Mouse (Mus musculus): ENCODE results near the gene Amdhd2.
"Not testable (repeated sequence)": the region's sequence is repeated elsewhere in the genome, so short reads cannot be mapped to it uniquely, and the experiment has no call there.

Amdhd2 gene

DNA sequence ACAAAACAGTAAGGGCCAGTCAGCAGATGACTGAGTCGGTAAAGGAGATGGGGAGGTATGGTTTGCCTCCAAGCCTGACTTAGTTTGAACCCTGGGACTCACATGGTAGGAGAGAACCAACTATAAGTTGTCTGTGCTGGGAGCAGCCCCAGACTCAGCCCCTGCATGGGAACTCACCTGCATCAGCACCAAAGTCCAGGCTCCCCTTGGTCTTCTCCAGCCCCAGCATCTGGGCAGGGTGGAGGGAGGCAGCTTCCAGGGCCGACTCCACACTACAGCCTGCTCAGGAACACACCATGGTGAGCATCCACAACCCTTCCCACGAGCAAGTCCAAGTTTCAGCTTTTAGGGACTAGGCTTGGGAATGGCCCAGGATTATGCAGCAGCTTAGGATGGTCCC lies 7.2 kb downstream of the Amdhd2 start:
- no peak for DNase-seq (ENCODE audit: low read depth, low spot score)

DNA sequence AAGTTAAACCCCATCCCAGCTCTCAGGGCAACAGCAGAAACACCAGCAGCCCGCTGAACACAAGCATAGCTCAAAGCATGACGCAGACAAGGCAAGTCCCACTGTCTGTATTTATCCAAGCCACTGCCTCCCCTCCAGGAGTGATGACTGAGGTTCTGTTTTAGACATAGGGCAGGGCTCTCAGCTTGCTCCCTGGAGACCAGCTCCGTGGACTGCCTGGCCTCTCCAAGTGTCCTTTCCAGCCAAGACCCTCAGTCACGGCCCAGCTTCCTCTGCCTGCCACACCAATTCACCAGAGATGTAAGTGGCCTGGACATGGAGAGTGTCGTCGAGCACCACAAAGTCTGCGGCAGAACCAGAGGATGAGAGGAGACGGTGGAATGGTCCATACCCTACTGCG lies 7.8 kb downstream of the Amdhd2 start:
- no peak for DNase-seq (ENCODE audit: low read depth, low spot score)

DNA sequence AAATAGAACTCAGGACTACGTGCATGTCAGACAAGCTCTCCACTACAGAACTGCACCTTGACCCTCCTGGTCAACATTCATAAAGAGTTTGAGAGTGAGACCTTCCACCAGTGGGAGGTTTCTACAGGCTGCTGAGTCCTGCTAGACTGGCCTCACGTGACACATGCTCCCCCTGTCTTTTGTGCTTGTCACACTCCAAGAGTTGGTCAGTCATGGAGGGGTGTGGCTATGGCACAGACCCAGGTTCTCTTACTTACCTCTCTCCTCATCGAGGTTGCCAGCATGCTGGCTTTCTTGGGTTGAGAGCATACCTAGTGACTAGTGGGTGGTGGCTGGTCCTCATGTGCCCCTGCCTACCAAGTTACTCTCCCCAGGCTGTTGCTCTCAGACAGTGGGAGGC lies 9.1 kb downstream of the Amdhd2 start:
- no peak for DNase-seq (ENCODE audit: low read depth, low spot score)

DNA sequence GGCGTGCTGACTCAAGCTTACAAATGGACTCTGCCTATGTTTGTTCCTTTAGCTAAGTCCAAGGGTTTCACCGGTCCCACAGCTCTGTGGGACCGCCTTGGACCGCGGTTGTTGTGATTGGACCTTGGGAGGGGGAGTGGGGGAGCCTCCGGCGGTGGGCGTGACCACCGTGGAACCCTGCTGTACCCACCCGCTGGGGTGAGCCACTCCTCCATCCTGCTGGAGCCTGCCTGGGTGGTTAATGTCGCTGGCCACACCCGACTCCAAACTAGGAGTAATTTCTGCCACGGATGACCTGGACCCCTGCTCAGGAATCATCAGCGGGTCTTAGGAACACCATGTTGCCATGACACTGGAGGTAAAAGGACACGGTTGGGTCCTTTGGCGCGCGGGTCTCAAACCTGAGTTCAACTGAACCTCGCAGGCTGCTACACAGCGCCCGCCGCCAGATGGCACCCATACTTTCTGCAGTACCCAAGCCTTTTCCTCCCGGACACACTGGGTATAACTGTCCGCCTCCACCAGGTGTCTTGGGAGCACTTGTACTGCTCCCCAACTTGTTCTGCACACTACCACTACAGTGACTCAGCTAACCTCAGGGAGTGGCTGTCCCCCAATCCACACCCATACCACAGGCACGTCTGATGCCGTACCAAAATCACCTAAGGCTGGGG lies 11.5 kb downstream of the Amdhd2 start:
- peak; percentile 90 for DNase-seq (ENCODE audit: low read depth, low spot score)

DNA sequence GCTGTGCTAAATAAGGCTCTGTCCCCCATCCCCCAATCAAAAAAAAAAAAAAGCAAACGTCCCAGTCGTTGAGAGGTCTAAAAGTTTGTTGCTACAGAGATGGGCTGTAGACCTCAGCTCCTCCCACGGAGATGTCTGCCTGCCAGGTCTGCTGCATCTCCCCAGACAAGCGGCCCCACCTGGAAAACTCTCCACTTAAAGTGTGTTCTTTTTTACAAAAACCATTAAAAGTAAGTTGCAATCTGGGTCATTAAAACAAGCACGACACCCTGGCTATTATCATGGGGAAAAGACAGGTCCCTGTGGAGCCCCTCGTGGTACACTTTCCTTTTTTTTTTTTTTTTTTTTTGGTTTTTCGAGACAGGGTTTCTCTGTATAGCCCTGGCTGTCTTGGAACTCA lies 12.2 kb downstream of the Amdhd2 start:
- no peak for DNase-seq (ENCODE audit: low read depth, low spot score)

DNA sequence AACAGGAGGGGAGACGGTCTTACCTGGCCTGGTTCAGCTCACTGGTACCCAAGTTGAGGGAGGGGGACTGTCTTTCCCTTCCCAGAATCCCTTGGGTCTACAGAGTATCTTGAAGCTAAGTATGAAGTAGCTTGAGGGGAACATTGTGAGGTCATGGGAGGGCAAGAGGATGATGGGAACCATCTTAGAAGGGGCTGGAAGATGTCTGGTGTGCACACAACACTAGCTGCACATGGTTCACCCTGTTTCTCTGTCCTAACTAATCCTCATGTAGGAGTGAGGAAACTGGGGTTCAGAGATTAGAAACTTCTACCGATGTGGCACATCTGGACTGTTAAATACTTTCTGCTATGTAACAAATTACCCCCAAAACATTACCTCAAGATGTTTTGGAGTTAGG lies 12.7 kb downstream of the Amdhd2 start, which contains the start of gene Pdpk1:
Pdpk1 (minus strand) TSS at position 101 of the 400 bp plus-strand sequence.
- no peak for DNase-seq (ENCODE audit: low read depth, low spot score)

DNA sequence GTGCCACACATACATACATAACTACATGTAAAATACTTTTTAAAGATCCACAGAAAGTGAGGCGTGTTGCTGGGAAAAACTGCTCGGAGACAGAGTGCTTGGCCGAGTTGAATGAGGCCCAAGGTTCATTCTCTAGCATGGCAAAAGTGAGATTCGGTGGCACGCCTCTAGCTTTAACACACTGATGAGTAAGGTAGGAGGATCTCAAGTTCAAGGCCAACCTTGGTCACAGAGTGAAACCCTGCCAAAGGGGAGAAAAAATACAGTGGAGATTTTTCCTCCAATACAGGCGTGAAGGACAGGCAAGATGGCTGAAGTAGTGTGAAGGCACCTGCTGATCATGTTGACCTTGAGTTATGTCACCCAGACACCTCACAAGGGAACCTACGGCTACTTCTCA lies 14.1 kb downstream of the Amdhd2 start:
- DNase-seq (ENCODE audit: low read depth, low spot score), result no peak

DNA sequence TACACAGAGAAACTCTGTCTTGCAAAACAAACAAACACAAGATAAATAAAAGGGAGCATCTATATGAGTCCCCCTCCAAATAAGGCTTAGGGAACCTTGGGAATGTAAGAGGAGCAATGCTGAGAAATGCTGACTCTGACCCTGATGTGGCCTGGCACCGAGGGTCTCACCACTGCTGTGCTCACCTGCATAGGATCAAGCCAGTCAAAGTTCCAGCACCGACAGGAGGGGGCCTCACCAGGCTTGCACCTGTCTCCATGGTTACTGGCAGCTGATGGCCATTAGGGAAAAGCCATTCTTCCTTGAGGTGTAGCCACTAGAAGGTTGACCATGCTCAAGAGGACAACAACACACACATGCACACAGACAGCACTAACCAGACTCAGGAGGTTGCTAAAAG lies 20.7 kb downstream of the Amdhd2 start:
- DNase-seq (ENCODE audit: low read depth, low spot score), result no peak

DNA sequence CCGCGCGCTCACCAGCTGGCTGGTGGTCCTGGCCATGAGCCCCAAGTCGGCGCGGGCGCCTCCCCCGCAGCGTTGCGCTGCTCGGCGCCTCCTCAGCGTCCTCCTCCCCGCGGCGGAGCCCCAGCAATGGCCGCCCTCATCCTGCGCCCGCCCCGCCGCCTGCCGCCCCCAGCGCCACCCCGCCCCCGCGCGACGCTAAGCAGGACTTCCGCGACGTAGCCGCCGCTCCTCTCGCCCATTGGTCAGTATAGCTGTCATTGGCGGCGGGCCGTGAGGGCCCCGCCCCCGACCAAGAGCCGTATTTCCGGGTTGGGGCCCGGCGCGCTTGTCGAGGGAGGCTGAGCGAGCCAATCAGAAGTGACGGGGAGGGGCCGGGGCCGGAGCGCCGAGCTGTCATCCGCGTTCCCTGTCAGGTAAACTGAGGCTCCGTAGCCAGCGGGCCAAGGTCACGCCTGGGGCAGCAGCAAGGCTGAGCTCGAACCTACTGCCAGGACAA lies 22.1 kb downstream of the Amdhd2 start:
- DNase-seq (ENCODE audit: low read depth, low spot score), result peak; percentile 93

DNA sequence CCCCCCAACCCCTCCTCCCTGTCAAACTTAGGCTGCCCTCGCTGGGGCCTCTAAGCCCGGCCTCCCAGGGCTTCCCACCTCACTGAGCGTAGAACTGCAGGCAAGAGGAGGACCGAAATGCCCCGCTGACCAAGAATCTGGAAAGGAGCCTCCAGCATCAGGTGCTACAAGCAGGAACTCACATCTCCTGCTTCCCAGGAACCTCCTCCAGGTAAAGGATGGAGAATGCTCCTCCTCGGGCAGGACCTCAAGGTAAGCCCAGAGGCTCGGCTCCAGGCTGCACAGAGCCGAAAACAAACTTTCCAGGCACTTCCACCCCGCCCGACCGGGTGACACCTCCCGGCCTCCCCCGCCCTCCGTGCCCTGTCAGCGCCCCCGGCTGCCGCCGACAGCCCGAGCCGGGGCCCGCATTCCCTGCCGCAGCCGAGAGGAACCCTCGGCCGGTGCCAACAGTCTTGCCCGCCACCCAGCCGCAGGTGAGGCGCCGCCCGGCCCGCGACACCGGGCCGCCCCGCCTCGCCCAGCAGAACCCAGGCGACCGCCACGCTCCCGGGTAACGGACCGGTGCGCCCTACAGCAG lies 22.6 kb downstream of the Amdhd2 start:
- DNase-seq (ENCODE audit: low read depth, low spot score), result peak; percentile 35

DNA sequence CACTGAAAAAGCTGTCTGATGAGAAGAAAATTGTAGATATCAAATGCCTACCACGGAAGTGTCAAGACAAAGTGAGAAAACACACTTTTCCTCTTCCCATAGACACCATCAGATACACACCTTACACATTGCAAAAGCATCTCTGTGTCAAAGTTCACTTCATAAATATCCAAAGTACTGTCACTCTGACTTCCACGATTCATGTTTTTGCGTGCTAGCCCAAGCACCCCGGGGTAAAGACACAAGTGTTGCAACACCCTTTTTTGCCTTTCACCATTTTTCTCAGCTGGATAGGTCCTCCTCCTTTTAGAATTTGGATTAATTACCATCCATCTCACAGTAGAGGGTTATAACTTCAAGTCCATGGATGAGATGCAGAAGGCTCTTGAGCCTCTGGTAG lies 23.6 kb downstream of the Amdhd2 start:
- DNase-seq (ENCODE audit: low read depth, low spot score), result no peak

DNA sequence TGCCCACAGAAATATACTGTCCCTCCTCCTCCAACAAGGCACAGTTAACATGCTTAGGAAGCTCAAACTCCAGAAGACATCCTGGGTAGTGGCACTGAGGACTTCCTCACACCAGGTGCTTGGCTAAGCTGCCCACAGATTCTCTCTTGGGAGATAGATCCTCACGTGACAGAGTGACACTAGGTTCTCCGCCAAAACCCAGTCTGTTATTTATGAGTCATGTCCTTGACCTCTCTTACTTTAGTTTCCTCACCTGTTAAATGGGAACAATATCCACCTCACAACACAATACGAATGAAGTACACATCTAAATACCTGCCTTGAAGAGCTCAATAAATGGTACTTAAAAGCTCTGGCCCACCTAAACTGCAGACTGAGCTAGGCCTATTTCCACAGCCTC lies 24.3 kb downstream of the Amdhd2 start:
- no peak for DNase-seq (ENCODE audit: low read depth, low spot score)

DNA sequence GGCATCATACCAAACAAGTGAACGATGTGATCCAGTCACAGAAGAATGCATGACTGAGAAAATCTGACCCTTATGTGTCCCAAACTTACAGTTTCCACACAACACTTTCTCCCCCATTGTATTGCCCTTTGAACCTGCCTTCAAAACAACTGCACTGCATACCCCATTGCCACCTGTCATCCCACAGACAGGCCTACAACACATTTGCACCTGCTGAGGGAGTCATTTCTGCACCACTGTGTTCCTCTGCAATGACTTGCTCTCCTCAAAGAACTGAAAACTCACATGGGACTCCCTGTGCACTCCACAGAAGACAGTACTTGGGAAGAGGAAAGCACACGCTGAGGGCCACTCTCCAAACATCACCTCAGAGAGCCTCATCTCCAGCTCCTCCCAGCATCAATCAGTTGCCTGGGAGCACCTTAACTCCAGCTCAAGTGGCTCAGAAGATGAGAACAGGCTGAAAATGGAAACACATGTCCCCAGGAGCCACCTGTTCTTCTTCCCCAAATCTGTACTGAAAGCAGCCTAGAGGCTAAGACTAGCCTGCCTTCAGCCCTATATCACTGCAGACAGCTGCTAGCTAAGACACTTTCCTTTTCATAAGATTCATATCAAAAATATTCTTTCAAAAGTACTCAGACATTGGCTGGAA lies 26.2 kb downstream of the Amdhd2 start:
- no peak for DNase-seq (ENCODE audit: low read depth, low spot score)

DNA sequence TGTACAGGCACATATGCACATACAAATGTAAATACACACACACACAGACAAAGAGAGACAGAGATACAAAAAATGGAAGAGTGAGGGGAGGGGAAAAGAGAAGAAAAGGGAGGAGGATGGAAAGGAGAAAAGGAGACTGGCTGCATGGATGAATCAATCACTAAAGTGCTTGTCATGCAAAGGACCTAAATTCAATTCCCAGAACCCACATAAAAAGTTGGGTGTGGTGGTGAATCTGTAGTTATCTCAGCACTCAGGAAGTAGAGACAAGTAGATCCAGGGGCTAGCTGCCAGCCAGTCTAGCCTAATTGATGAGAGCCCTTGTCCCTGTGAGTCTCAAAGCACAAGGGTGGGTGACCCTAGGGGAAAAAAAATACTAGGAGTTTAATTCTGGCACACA lies 29.5 kb downstream of the Amdhd2 start:
- no peak for DNase-seq (ENCODE audit: low read depth, low spot score)

DNA sequence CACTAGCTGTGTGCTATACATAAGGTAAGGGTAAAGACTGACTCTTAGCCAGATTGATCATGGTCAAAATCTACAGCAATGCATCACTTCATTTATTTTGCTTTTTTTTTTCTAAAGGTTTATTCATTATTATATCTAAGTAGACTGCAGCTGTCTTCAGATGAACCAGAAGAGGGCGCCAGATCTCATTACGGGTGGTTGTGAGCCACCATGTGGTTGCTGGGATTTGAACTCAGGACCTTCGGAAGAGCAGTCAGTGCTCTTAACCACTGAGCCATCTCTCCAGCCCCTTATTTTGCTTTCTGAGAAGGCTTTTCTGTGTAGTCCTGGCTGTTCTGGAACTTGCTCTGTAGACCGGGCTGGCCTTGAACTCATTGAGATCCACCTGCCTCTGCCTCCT lies 30.6 kb downstream of the Amdhd2 start:
- not testable (repeated sequence) for DNase-seq (ENCODE audit: low read depth, low spot score)

DNA sequence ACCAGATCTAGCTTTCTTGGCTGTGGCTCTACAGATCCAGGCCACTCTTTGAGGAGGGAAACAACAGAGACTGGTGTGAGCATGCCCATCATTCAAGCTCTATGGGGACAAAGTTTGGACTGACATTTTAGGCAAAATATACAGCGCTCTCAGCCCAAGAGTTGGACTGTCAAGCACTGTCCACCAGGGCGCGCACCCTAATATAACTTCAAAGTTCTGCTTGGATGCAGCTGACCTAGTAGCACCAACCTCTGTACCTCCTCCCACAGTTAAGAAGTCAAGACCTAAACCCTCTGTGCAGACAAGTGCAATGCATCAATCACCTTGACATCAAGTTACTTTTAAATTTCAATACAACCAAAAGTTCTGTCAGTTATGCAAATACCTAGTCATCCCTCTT lies 32.0 kb downstream of the Amdhd2 start:
- DNase-seq (ENCODE audit: low read depth, low spot score), result no peak

DNA sequence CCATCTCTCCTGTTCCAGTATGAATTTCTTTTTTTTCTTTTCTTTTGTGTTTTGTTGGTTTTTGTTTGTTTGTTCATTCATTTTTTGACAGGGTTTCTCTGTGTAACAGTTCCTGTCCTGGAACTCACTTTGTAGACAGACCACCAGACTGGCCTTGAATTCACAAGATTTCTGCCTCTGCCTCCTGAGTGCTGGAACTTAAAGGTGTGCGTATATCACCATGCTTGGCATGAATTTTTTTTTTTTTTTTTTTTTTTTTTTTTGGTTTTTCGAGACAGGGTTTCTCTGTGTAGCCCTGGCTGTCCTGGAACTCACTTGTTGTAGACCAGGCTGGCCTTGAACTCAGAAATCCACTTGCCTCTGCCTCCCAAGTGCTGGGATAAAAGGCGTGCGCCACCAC lies 34.3 kb downstream of the Amdhd2 start:
- not testable (repeated sequence) for DNase-seq (ENCODE audit: low read depth, low spot score)

DNA sequence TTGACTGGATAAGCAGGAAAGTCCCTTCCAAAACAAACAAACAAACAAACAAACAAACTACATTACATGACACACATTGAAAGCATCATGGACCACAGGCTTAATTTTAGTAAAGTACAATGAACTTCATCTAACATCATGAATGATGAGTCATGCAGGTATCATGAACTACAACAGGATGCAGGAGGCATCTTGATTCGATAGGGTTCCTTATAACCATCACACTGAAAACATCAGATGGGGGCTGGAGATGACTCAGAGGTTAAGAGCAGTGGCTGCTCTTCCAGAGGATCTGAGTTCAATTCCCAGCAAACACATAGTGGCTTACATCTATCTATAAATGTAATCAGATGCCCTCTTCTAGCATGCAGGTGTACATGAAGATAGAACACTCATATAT lies 36.0 kb downstream of the Amdhd2 start:
- no peak for DNase-seq (ENCODE audit: low read depth, low spot score)

DNA sequence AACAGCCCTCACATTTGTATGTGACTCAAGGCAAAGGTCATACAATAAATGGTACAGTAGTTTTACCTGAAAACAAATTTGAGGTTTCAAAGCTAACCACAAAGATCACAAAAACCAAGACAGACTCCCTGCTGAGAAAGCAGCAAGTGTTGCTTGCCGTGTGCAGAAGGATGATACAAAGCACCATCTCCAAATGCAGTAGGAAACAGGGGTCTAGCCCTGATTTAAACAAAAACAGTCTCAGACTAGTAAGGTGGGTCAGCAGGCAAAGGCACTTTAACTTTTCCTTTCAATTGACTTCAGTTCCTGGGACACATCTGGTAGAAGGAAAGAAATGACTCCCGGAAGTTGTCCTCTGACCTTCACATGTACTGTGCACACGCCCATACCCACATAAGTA lies 36.8 kb downstream of the Amdhd2 start:
- no peak for DNase-seq (ENCODE audit: low read depth, low spot score)

DNA sequence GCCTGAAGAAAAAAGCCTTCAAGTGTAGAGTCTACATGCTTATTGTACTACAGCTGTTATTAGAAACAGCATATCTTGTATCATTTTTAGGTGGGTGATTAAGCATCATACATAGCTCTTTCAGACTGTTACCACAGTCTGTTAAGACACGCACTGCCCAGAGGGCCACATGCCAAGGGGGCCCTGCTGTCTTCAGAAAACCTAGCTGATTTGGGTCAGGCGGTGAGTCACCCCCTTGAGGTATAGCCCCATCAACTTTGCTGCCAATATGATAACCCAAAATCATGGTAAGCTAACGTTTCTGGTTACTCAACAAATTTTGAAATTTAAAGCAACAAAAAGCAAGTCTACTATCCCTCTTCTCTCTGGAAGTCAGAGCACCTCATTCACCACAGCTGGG lies 44.1 kb downstream of the Amdhd2 start:
- DNase-seq (ENCODE audit: low read depth, low spot score), result no peak

DNA sequence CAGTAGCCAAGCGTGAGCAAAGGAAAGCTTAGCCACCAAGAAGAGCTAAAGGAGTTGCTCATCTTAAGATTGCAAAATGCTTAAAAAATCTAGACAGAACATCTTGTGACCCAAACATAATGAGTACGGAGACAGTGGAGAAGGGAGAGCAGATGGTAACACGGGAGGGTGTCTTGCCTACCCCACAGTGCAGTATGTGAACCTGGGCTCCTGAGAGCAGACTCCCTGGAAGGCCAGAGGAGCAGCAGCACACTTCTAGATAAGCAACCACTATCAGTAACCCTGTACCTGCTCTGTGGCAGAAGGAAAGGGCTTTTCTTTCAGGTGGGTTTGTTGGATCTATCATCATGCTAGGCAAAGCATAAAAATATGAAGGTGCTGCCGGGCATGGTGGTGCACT lies 50.5 kb downstream of the Amdhd2 start:
- DNase-seq (ENCODE audit: low read depth, low spot score), result no peak

DNA sequence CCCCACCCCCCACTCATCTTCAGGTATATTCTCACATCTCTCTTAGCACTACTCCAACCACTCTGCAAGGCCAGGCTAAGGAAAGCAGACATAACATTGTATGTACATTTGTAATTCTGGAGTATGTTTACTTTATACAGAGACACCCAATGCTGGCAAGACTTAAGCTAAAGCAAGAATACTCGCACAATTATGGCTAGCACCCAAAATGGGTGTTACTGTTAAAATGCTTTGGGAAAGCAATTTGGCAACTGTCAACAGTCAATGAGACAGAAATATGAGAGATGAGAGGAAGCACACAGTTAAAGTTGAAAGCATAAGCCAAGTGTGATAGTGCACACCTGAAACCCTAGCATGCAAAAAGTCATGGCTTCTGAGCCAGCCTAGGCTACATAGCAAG lies 52.3 kb downstream of the Amdhd2 start:
- no peak for DNase-seq (ENCODE audit: low read depth, low spot score)

DNA sequence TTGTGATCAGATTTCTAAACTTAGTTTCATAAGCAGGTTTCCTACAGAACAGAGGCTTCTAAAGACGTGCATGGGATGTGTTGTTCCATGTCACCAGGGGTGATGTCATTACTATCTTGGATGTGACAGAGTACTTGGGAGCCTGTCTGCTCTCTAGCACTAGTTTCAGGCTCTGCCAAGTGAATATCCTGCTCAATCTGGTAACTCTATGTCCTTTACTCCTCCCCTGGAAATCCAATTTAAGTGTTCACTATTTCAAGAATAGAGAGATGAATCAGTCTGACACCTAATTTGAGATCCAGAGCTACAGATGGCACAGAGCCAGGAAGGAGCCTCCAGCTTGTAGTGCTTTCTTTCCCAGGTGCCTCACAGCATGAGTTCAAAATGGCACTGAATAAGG lies 54.7 kb downstream of the Amdhd2 start:
- no peak for DNase-seq (ENCODE audit: low read depth, low spot score)

All from c-Kit-negative CD71-positive TER-119-positive erythroid progenitor cells, embryonic 14.5 days (primary cell).